Mouse (Mus musculus) adrenal gland, postnatal 14 days (tissue): ENCODE measurements at regions not wholly inside any gene's neighbourhood (a gene's known extent, or its start where the extent isn't known, plus 50 kb on each side); places are given as distances from the start of the nearest gene placed in this dataset.

Experiments used
- DNase-seq: peaks from one replicate; pipeline ENCODE4 v3.0.0; 2021; ENCODE audit warnings: mixed read lengths

GRCm38 (mm10) chr8:115626396-115627136 lies 81.0 kb downstream of the Maf start:
- DNase-seq, result no peak

DNA sequence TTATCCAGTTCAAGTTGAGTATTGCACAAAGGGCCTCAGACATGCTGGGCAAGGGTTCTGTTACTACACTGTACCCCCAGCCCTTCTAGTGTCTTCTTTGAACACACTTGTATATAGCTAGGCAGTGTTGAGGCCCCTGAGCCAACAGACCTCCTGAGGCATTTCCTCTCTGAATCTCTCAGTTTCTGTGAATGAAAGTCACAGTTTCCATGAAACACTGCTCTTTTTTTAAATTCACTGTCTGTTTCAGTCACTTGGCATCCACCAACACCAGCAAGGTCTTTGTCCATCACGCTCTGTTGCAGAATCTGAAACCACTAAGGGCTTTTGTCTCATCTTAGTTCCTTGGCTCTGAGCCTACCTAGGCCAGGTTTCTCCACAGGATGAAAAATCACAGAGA lies 82.5 kb downstream of the Maf start:
- DNase-seq, result no peak

- peak; percentile 39 for DNase-seq
Measured at GRCm38 (mm10) chr8:115618049-115618760, 89.4 kb downstream of the Maf start.

DNA sequence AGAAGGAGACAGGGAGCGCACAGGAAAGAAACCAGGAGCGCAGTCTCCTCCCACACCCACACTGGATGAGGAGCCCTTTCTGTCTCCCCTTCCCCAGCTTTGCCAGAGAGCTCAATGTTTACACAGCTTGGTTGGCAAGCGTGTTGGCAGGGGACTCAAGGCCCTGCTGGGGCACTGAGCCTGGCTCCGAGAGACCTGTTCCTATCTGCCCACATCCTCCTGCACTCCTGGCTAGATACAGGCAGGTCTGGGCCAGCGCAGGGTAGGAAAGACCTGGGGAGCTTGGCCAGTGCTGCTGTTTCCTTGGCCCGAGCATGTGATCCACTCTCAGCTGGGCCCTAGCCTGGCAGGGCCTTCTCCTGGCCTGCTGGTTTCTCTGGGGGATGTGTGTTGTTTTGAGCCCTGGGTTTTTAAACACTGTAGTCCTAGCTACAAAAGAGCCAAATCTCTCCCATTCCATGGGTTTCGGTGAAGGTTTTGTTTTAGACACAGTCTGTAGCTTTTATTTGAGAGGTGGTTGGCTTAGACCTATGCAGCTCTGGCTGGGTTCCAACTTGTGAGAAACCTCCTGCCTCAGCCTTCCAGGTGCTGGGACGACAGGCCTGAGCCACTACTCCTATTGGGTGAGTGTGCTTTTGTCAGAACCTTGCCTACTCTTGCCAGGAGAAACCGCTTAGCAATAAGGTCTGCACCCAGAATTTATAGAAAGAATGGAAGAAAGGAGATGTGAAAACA lies 90.6 kb downstream of the Maf start:
- peak; percentile 41 for DNase-seq

- DNase-seq, result peak; percentile 11
Measured at GRCm38 (mm10) chr8:115613946-115614584, 93.5 kb downstream of the Maf start.

DNA sequence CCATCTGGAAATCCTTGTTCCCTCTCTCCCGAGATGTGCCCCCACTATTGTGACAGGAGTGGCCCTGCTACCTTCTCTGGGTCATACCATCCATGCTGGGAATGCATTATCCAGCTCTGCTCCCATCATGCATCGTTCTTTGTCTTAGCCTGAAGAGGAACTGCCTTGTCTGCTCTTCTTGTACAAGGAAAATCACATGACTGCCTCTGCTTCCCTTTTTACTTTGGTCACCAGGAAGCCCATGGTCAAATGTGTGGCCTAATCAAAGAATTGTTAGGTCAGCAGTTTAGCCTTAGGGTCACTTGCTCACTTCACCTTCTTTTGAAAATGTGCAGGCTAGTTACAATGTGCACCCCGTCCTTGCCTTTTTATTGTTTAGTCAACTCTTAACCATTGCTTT lies 95.5 kb downstream of the Maf start:
- no peak for DNase-seq

DNA sequence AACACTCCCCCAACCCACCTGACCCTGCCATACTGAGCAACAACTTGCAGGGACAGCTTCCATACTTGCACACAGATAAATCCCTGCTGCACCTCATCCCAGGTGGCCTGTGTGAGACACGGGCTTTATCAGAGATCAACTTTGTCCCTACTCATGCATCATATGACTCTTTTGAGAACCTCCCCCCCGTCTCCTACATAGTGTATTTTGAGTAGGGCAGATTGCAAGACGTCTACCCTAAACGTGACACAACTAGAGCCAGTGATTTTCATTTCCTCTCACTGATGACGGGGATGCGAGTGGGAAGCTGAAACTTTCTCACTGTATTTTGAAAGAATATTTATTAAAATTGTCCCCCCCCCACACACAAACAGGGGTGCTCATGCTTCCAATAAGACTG lies 107.8 kb downstream of the Maf start:
- no peak for DNase-seq

DNA sequence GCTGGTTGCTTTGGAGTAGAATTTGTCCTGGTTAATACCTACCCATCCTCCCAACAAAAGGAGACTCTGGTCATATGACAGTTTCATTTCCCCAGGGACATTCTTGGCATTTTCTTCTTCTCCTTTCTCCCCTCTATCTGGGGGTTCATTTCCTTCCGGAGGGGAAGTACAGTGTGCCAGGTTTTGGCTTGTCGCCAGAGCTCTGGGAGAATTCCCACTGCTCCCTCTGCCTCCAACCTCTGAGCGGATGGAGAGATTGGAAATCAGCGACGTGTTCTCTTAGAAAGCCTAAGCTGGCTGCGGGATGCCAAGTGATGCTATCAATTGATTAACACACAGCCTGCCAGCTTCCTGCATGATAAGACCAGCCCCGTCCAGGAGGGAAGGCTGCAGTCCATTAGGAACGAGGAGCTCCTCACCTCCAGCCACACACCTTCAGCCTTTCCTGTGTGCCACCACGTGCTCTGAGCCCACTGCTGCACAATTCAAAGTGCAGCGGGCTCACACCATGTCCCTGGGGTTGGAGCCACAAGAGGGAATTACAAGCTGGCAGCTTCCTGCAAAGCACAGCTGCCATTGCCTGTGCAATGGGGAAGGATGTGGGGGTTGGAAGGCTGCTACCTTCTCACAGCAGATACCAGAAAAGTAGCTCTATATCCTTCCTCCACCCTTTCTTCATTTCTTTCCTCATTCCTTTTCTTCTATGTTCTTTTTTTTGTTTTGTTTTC lies 110.2 kb downstream of the Maf start:
- peak; percentile 15 for DNase-seq

- no peak for DNase-seq
Measured at GRCm38 (mm10) chr8:115589721-115590120, 117.9 kb downstream of the Maf start.

GRCm38 (mm10) chr8:115589076-115589475 lies 118.5 kb downstream of the Maf start:
- DNase-seq, result no peak

- DNase-seq, result no peak
Measured at GRCm38 (mm10) chr8:115584311-115584907, 123.2 kb downstream of the Maf start.

DNA sequence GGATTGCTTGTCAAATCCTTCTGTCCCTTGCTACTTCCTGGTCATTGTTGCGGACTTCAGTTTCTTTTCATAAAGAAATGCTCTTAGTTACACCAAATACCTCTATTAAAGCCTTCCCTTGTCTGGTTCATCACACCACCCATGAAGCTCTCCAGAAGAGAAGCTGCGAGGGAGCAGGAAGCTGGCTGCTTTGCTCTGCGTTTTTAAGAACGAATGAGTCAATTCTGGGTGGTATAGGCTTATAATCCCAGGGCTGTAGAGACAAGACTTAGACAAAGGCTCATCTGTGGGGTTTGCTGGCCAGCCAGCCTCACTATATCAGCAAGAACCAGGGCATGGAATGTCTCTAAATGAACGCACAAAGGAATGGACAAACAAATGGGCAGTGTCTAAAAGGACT lies 124.4 kb downstream of the Maf start:
- no peak for DNase-seq

DNA sequence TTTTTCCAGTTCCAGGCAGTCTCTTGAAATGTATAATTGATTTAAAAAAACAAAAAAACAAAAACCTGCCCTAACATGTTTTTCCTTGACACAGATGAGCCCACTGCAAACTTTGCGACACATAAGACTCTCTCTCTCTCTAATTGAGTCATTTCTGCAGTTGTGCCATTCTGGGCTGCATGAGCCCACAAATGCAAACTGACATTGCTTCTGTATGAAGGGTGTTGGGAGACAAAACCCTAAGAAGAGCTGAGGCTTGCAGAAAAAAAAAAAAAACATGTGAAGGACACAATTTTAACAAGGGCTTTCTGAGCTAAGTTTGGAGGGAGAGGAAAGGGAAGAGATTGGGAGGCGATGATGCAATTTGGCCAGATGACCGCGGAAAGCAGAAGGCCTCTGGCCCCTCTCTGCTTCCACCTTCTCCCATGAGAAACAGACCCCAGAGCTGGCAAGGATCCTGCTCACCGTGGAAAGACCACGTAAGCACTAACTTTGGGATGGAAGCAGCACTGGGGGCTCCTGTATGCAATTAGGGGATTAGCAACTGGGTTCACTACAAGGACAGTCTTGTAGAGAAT lies 125.6 kb downstream of the Maf start:
- DNase-seq, result no peak

- no peak for DNase-seq
Measured at GRCm38 (mm10) chr8:115568394-115568793, 139.2 kb downstream of the Maf start.

DNA sequence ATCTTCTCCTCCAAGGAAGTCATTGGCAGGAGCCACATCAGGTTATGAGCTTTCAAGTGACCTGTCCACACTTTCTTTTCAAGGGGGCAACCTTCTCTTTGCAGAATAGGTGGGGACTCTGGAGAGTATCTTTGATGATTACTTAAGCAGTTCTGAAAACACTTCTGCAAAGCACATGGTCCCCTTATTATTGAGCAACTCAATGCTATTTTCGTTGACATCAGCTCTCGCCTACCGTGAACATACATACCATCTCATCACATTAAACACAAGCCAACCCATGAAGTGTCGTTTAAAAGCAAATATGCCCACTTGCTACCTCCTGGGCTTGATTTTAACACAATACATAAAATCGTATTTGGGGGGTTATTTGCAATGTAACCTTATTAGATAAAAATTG lies 141.8 kb downstream of the Maf start:
- no peak for DNase-seq

GRCm38 (mm10) chr8:115562362-115562761 lies 145.2 kb downstream of the Maf start:
- no peak for DNase-seq

GRCm38 (mm10) chr8:115560985-115561916 lies 146.3 kb downstream of the Maf start:
- no peak for DNase-seq

GRCm38 (mm10) chr8:115555452-115555851 lies 152.1 kb downstream of the Maf start:
- no peak for DNase-seq

GRCm38 (mm10) chr8:115554185-115554584 lies 153.4 kb downstream of the Maf start:
- DNase-seq, result no peak

DNA sequence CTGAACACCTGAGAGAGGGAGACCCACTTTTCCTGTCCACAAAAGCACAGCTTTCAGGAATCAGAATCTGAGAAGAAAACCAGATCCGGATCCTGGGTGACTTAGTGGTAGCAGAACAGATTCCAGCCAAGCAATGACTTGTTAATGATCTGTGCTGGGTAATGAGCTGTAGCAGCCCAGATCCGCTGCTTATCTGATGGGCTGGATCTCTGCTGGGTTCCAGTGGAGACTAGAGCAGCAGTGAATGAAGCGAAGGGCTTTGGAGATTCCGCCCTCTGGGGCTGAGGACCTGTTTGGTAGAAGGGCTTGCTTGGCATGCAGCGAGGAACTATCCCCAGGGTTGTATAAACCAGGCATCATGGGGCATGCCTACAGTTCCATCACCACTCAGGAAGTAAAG lies 156.3 kb downstream of the Maf start:
- DNase-seq, result no peak
